Mouse (Mus musculus): Measurements from ENCODE around the gene Auts2. TPM values are rescaled to one million over a fixed set of nuclear protein-coding genes. Genes with fewer than 3 reads are reported as not detected.

Gene Auts2
- polyA plus RNA-seq, 1 experiment = 0.01 TPM

- H3K4me1 ChIP-seq (ENCODE audit: control insufficient read depth) = no peaks in the 10 kb centered on the region
- H3K4me3 ChIP-seq (replicated peaks) = no peak overlapping the region
- no peaks in the 10 kb centered on the region for H3K9me3 ChIP-seq (ENCODE audit: control insufficient read depth, low read length)
- no peaks in the 10 kb centered on the region for H3K27me3 ChIP-seq (ENCODE audit: control insufficient read depth)
- no peaks in the 10 kb centered on the region for H3K36me3 ChIP-seq (ENCODE audit: control insufficient read depth)
- TF ChIP-seq TAL1 (IDR thresholded peaks at IDR 0.05; ENCODE audit: low read length) (no peak), GATA1 (IDR thresholded peaks at IDR 0.05; ENCODE audit: low read length) (no peak)
These were observed 240.4 kb downstream of the Auts2 start for GRCm38 (mm10) chr5:132302778-132303177.

DNA sequence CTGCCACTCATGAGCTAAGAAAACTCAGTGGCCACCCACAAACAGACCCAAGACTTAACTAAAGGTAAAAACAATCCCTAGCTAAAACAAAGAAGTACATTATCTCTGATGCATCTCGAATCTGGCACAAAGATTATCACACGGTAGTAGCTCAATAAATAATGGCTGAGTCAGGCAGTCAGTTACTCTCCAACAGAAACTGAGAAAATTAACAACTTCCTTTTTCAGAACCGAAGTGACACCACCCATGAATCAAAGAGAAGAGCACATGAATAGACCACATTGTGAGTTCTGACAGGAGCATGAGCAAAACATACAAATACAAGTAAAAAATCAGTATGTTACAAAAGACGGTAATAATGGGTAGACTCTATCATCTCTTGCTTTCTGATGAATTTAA lies 242.3 kb downstream of the Auts2 start:
- Histone ChIP-seq H3K27me3 (ENCODE audit: control insufficient read depth) (no peaks in the 10 kb centered on the region), H3K4me1 (ENCODE audit: control insufficient read depth) (0 out of 2 replicates have a peak, but pooled peaks cover 3% of the 10 kb centered on the region), H3K9me3 (ENCODE audit: control insufficient read depth, low read length) (no peaks in the 10 kb centered on the region), H3K36me3 (ENCODE audit: control insufficient read depth) (no peaks in the 10 kb centered on the region), H3K4me3 (replicated peaks) (no peak overlapping the region)
- TF ChIP-seq GATA1 (IDR thresholded peaks at IDR 0.05; ENCODE audit: low read length) (no peak), TAL1 (IDR thresholded peaks at IDR 0.05; ENCODE audit: low read length) (no peak)

- H3K9me3 ChIP-seq (ENCODE audit: control insufficient read depth, low read length) = no peaks in the 10 kb centered on the region
- H3K36me3 ChIP-seq (ENCODE audit: control insufficient read depth) = no peaks in the 10 kb centered on the region
- H3K4me1 ChIP-seq (ENCODE audit: control insufficient read depth) = 0 out of 2 replicates have a peak, but pooled peaks cover 3% of the 10 kb centered on the region
- TF ChIP-seq TAL1 (IDR thresholded peaks at IDR 0.05; ENCODE audit: low read length) (no peak), GATA1 (IDR thresholded peaks at IDR 0.05; ENCODE audit: low read length) (no peak)
- no peak overlapping the region for H3K4me3 ChIP-seq (replicated peaks)
- H3K27me3 ChIP-seq (ENCODE audit: control insufficient read depth) = no peaks in the 10 kb centered on the region
These were observed 243.4 kb downstream of the Auts2 start for GRCm38 (mm10) chr5:132299716-132300115.

- Histone ChIP-seq H3K36me3 (ENCODE audit: control insufficient read depth) (no peaks in the 10 kb centered on the region), H3K27me3 (ENCODE audit: control insufficient read depth) (no peaks in the 10 kb centered on the region), H3K4me3 (replicated peaks) (no peak overlapping the region), H3K4me1 (ENCODE audit: control insufficient read depth) (0 out of 2 replicates have a peak, but pooled peaks cover 3% of the 10 kb centered on the region), H3K9me3 (ENCODE audit: control insufficient read depth, low read length) (no peaks in the 10 kb centered on the region)
- TF ChIP-seq GATA1 (IDR thresholded peaks at IDR 0.05; ENCODE audit: low read length) (no peak), TAL1 (IDR thresholded peaks at IDR 0.05; ENCODE audit: low read length) (no peak)
These were observed 244.1 kb downstream of the Auts2 start for GRCm38 (mm10) chr5:132298996-132299395.

- H3K4me1 ChIP-seq (ENCODE audit: control insufficient read depth) = 0 out of 2 replicates have a peak, but pooled peaks cover 3% of the 10 kb centered on the region
- H3K9me3 ChIP-seq (ENCODE audit: control insufficient read depth, low read length) = no peaks in the 10 kb centered on the region
- H3K4me3 ChIP-seq (replicated peaks) = no peak overlapping the region
- no peak for TF ChIP-seq TAL1 (IDR thresholded peaks at IDR 0.05; ENCODE audit: low read length)
- no peak for TF ChIP-seq GATA1 (IDR thresholded peaks at IDR 0.05; ENCODE audit: low read length)
- no peaks in the 10 kb centered on the region for H3K27me3 ChIP-seq (ENCODE audit: control insufficient read depth)
- no peaks in the 10 kb centered on the region for H3K36me3 ChIP-seq (ENCODE audit: control insufficient read depth)
These were observed 245.8 kb downstream of the Auts2 start for GRCm38 (mm10) chr5:132297309-132297708.

DNA sequence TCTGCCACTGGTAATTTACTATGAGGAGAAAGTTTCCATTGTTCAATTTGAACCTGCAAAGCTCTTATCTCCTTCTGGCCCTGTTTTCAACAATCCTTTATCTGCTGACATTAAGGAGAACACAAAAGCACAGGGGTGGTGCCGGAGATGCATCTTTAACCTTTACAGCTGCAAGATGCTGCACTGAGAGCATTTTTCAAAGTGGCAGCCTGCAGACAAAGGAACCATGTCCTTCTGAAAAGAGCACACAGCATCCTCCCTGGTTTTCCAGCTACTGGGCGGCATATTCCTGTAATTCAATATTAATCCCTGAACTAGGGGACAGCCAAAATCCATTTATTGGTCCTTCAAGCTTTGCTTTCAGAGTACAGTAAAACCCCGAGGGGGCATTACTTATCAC lies 248.7 kb downstream of the Auts2 start:
- H3K4me1 ChIP-seq (ENCODE audit: control insufficient read depth) = 0 out of 2 replicates have a peak, but pooled peaks cover 3% of the 10 kb centered on the region
- H3K27me3 ChIP-seq (ENCODE audit: control insufficient read depth) = no peaks in the 10 kb centered on the region
- no peak overlapping the region for H3K4me3 ChIP-seq (replicated peaks)
- no peak for TF ChIP-seq GATA1 (IDR thresholded peaks at IDR 0.05; ENCODE audit: low read length)
- no peak for TF ChIP-seq TAL1 (IDR thresholded peaks at IDR 0.05; ENCODE audit: low read length)
- H3K36me3 ChIP-seq (ENCODE audit: control insufficient read depth) = no peaks in the 10 kb centered on the region
- H3K9me3 ChIP-seq (ENCODE audit: control insufficient read depth, low read length) = no peaks in the 10 kb centered on the region

DNA sequence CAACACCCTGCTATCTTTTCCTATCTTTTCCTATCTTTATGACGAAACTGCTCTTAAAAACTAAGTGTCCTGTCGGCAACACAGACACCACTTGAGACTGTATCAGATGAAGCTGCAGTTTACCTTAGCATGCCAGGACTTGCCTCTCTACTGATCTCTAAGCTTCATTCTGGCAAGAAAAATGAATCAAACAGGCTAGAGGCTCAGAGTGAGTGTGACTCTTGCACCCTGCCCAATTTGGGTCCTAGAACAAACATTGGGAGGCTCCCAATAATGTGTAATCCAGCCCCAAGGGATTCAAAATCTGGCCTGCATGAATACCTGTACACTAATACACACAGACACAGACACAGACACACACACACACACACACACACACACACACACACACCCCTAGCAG lies 250.2 kb downstream of the Auts2 start:
- Histone ChIP-seq H3K4me1 (ENCODE audit: control insufficient read depth) (0 out of 2 replicates have a peak, but pooled peaks cover 3% of the 10 kb centered on the region), H3K9me3 (ENCODE audit: control insufficient read depth, low read length) (no peaks in the 10 kb centered on the region), H3K4me3 (replicated peaks) (no peak overlapping the region), H3K36me3 (ENCODE audit: control insufficient read depth) (no peaks in the 10 kb centered on the region), H3K27me3 (ENCODE audit: control insufficient read depth) (no peaks in the 10 kb centered on the region)
- TF ChIP-seq GATA1 (IDR thresholded peaks at IDR 0.05; ENCODE audit: low read length) (no peak), TAL1 (IDR thresholded peaks at IDR 0.05; ENCODE audit: low read length) (no peak)

DNA sequence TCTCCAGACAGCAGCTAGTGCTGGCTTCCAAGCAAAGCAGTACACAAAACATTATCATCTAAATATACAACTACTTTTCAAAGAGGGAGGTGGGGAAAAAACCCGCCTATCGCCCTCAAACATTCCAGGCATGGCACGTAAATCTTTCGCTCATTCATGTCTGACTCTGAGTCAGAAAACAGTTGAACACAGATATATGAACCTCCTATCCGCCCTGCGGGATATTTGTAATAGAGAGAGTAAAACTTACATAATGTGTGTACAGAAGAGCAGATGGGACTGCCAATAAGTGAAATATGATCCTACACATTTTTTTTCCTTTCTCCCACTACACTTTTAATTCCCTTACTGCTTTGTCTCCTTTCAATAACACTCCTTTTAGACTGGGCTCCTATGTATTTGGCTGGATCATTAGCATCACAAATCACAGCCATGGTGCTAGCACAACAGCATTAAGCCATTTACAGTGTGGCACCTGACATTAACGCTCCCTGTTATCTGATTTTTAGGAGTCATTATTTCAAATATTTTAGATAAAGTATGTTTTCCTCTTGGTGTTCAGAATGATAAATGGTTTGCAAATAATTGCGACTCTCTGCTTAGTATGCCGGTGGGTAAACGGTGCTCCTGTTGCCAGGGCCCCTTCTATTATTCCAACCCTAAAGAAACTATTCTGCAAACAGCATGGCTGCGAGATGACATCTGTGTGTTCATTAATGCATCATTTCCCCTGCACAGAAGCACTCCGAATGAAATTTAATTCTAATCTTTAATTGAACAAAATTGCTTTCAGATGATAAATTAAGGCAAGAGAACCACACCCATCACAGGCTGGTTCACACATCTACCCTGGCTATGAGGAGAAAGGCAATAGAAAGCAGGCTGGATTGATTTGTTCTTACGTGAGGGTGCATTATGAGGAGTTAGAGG lies 252.3 kb downstream of the Auts2 start:
- no peak overlapping the region for H3K4me3 ChIP-seq (replicated peaks)
- no peaks in the 10 kb centered on the region for H3K4me1 ChIP-seq (ENCODE audit: control insufficient read depth)
- no peaks in the 10 kb centered on the region for H3K36me3 ChIP-seq (ENCODE audit: control insufficient read depth)
- no peak for TF ChIP-seq GATA1 (IDR thresholded peaks at IDR 0.05; ENCODE audit: low read length)
- no peak for TF ChIP-seq TAL1 (IDR thresholded peaks at IDR 0.05; ENCODE audit: low read length)
- H3K9me3 ChIP-seq (ENCODE audit: control insufficient read depth, low read length) = no peaks in the 10 kb centered on the region
- H3K27me3 ChIP-seq (ENCODE audit: control insufficient read depth) = no peaks in the 10 kb centered on the region

DNA sequence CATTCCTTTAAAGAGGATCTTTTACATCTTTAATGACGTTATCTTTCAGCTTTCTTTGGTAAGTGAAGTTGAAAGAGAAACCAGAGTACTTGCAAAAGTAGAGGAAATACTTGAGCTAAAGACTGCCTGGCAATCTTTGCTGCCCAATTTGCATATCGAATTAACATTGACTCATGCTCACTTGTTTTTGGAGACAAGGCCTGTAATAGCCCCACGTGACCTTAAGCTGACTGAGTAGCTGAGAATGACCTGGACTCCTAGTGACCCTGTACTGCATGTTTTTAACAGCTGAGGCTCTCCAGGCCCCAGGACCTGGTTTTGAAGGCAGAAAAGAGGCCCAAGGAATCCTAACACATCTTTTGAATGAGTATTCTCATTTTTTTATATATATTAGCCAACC lies 259.4 kb downstream of the Auts2 start:
- Histone ChIP-seq H3K36me3 (ENCODE audit: control insufficient read depth) (no peaks in the 10 kb centered on the region), H3K4me3 (replicated peaks) (no peak overlapping the region), H3K9me3 (ENCODE audit: control insufficient read depth, low read length) (no peaks in the 10 kb centered on the region), H3K4me1 (ENCODE audit: control insufficient read depth) (no peaks in the 10 kb centered on the region), H3K27me3 (ENCODE audit: control insufficient read depth) (no peaks in the 10 kb centered on the region)
- TF ChIP-seq TAL1 (IDR thresholded peaks at IDR 0.05; ENCODE audit: low read length) = no peak
- no peak for TF ChIP-seq GATA1 (IDR thresholded peaks at IDR 0.05; ENCODE audit: low read length)
